Mouse (Mus musculus) 3134 (cell line): ENCODE data around the gene Syn3.
"Not testable (repeated sequence)": the region's sequence is repeated elsewhere in the genome, so short reads cannot be mapped to it uniquely, and the experiment has no call there.

ENCODE experiments used
- DNase-seq: peaks from one replicate; pipeline ENCODE4 v3.0.0-alpha.2; 2011; ENCODE audit warnings: low spot score; ENCODE audit not compliant: insufficient read length; ENCODE audit errors: extremely low read depth

The Syn3 gene

GRCm38 (mm10) chr10:86473637-86474154 is 25.0 kb downstream of the Syn3 start:
- DNase-seq = no peak

- DNase-seq = no peak
Measured at GRCm38 (mm10) chr10:86468612-86469546, 29.8 kb downstream of the Syn3 start.

GRCm38 (mm10) chr10:86463538-86464199 is 35.0 kb downstream of the Syn3 start:
- peak; percentile 62 for DNase-seq

- DNase-seq = no peak
Measured at GRCm38 (mm10) chr10:86459643-86460042, 39.1 kb downstream of the Syn3 start.

- no peak for DNase-seq
Measured at GRCm38 (mm10) chr10:86457665-86458209, 41.0 kb downstream of the Syn3 start.

GRCm38 (mm10) chr10:86457195-86457594 is 41.5 kb downstream of the Syn3 start:
- DNase-seq = no peak

GRCm38 (mm10) chr10:86455296-86456055 is 43.2 kb downstream of the Syn3 start:
- DNase-seq = no peak

GRCm38 (mm10) chr10:86452326-86452995 is 46.2 kb downstream of the Syn3 start:
- DNase-seq = peak; percentile 31

GRCm38 (mm10) chr10:86451294-86451693 is 47.4 kb downstream of the Syn3 start:
- DNase-seq = no peak

- no peak for DNase-seq
Measured at GRCm38 (mm10) chr10:86446649-86447048, 52.0 kb downstream of the Syn3 start.

- peak; percentile 41 for DNase-seq
Measured at GRCm38 (mm10) chr10:86445207-86445606, 53.5 kb downstream of the Syn3 start.

- DNase-seq = peak; percentile 25
Measured at GRCm38 (mm10) chr10:86444665-86445064, 54.0 kb downstream of the Syn3 start.

- no peak for DNase-seq
Measured at GRCm38 (mm10) chr10:86441765-86442164, 56.9 kb downstream of the Syn3 start.

- DNase-seq = no peak
Measured at GRCm38 (mm10) chr10:86439640-86440039, 59.1 kb downstream of the Syn3 start.

GRCm38 (mm10) chr10:86437294-86437693 is 61.4 kb downstream of the Syn3 start:
- DNase-seq = no peak

- DNase-seq = not testable (repeated sequence)
Measured at GRCm38 (mm10) chr10:86435006-86435405, 63.7 kb downstream of the Syn3 start.

GRCm38 (mm10) chr10:86429651-86430050 is 69.0 kb downstream of the Syn3 start:
- no peak for DNase-seq

- DNase-seq = no peak
Measured at GRCm38 (mm10) chr10:86427956-86428355, 70.7 kb downstream of the Syn3 start.

- no peak for DNase-seq
Measured at GRCm38 (mm10) chr10:86425690-86426530, 72.8 kb downstream of the Syn3 start.
